Comparison of ENCODE assay signal across 10 mouse cellular contexts in genomic region chr17:26043249-26043636, GRCm38 (mm10). TPM values are rescaled to one million over a fixed set of nuclear protein-coding genes. Genes with fewer than 3 reads are reported as not detected.
DNase-seq lines count a peak whose midpoint lies in the region; ATAC-seq lines count a peak whose summit lies in the region.
"Had no signal": no experiment of that assay in that cellular context is flagged by ENCODE, and none has a peak within 500 bp of the region (broad histone marks: within the 10 kb centered on the region; RNA-seq: fewer than 3 reads in every experiment).

No protein-coding gene starts in this region.

- H3K9ac ChIP-seq in forebrain, embryonic 16.5 days (replicated peaks; ENCODE audit: low read depth, low read length) = peak overlapping the region; percentile 37
- peak overlapping the region; percentile 25 for H3K9ac ChIP-seq in midbrain, embryonic 14.5 days (replicated peaks; ENCODE audit: low read length)

- WGBS in forebrain, embryonic 16.5 days = 23% methylated on average over 5 of the region's 5 CpGs
- WGBS in midbrain, embryonic 14.5 days = 68% methylated on average over 5 of the region's 5 CpGs

- H3K4me2 ChIP-seq in forebrain, embryonic 16.5 days (ENCODE audit: low read length) = peak overlapping the region; percentile 28
- H3K4me2 ChIP-seq in midbrain, embryonic 14.5 days (ENCODE audit: low read length) = no peak overlapping the region

- H3K4me3 ChIP-seq in forebrain, embryonic 16.5 days (replicated peaks; ENCODE audit: low read length) = no peak overlapping the region
- no peak overlapping the region for H3K4me3 ChIP-seq in midbrain, embryonic 14.5 days (replicated peaks; ENCODE audit: low read depth, low read length)
- H3K4me3 ChIP-seq: myocyte had no signal

- intact Hi-C loops in heart, postnatal 25 days (cut with DNase I) = no loop called here

- peak overlapping the region; percentile 87 for H3K27ac ChIP-seq in forebrain, embryonic 16.5 days (ENCODE audit: low read length)
- H3K27ac ChIP-seq in midbrain, embryonic 14.5 days (replicated peaks; ENCODE audit: low read depth, low read length) = peak overlapping the region; percentile 81

- ATAC-seq in forebrain, embryonic 16.5 days = peak; percentile 82
- ATAC-seq in midbrain, embryonic 14.5 days (ENCODE audit: low FRiP score, low TSS enrichment) = no peak; the same call in 1 of the 2 replicates

- no peaks in the 10 kb centered on the region for H3K27me3 ChIP-seq in forebrain, embryonic 16.5 days (replicated peaks; ENCODE audit: control insufficient read depth, insufficient read depth, low read length)
- no peaks in the 10 kb centered on the region for H3K27me3 ChIP-seq in midbrain, embryonic 14.5 days (ENCODE audit: control insufficient read depth, insufficient read depth, low read length)

- no peaks in the 10 kb centered on the region for H3K36me3 ChIP-seq in forebrain, embryonic 16.5 days (ENCODE audit: control insufficient read depth, insufficient read depth)
- no peaks in the 10 kb centered on the region for H3K36me3 ChIP-seq in midbrain, embryonic 14.5 days (ENCODE audit: control insufficient read depth, insufficient read depth, low read length)

- no peaks in the 10 kb centered on the region for H3K9me3 ChIP-seq in forebrain, embryonic 16.5 days (ENCODE audit: control insufficient read depth, low read length)
- no peaks in the 10 kb centered on the region for H3K9me3 ChIP-seq in midbrain, embryonic 14.5 days (ENCODE audit: control insufficient read depth, low read length)
- H3K9me3 ChIP-seq: G1E had no signal

- peak; percentile 72 for DNase-seq in urinary bladder, postnatal 14 days (ENCODE audit: low spot score)
- no peak for DNase-seq in urinary bladder, postnatal 25 days (ENCODE audit: low spot score)
- DNase-seq in heart, postnatal 25 days (ENCODE audit: low spot score) = peak; percentile 24
- peak; percentile 54 to 76 for DNase-seq in layer of hippocampus, postnatal 25 days (ENCODE audit: extremely low spot score in 1 of 2, low spot score in 1 of 2)
- peak; percentile 77 for DNase-seq in midbrain, embryonic 14.5 days
- peak; percentile 78 for DNase-seq in testis, postnatal 14 days (ENCODE audit: low spot score)
- no peak for DNase-seq in yolk sac, embryonic 10.5 days (ENCODE audit: low spot score)

- H3K4me1 ChIP-seq in forebrain, embryonic 16.5 days (replicated peaks; ENCODE audit: control insufficient read depth, insufficient read depth, low read length) = peaks cover 43% of the 10 kb centered on the region
- peaks cover 10% of the 10 kb centered on the region for H3K4me1 ChIP-seq in midbrain, embryonic 14.5 days (ENCODE audit: control insufficient read depth, insufficient read depth, low read length)

RNA-seq across cellular contexts. Expression of gene Rab11fip3, which starts 26.1 kb away (rescaled TPM):
- 34.6 and 39.9 TPM in 2 replicates for polyA plus RNA-seq in forebrain, embryonic 16.5 days (2015; fragmentation: Nextera tagmentation; extraction: Ambion mirVana)
- total RNA-seq in heart, postnatal 25 days (2021) = 10 to 100 TPM; 28.0 to 30.2 TPM
- total RNA-seq in layer of hippocampus, postnatal 25 days (2021) = 100 to 1,000 TPM in 1 of 2 experiments, 10 to 100 TPM in 1; 97.3 to 104 TPM
- 27.4 and 28.6 TPM in 2 replicates for polyA plus RNA-seq in midbrain, embryonic 14.5 days (2014; fragmentation: Nextera tagmentation; extraction: Ambion mirVana)

RNA-seq across cellular contexts. Expression of gene Decr2, which starts 46.9 kb away (rescaled TPM):
- 30.3 and 33.0 TPM in 2 replicates for polyA plus RNA-seq in forebrain, embryonic 16.5 days (2015; fragmentation: Nextera tagmentation; extraction: Ambion mirVana)
- total RNA-seq in heart, postnatal 25 days (2021) = 10 to 100 TPM; 11.0 to 11.7 TPM
- total RNA-seq in layer of hippocampus, postnatal 25 days (2021) = 10 to 100 TPM; 27.2 to 28.2 TPM
- polyA plus RNA-seq in midbrain, embryonic 14.5 days (2014; fragmentation: Nextera tagmentation; extraction: Ambion mirVana) = 21.0 and 21.5 TPM in 2 replicates

RNA-seq across cellular contexts. Expression of gene Nme4, which starts 52.2 kb away (rescaled TPM):
- 27.4 and 35.3 TPM in 2 replicates for polyA plus RNA-seq in forebrain, embryonic 16.5 days (2015; fragmentation: Nextera tagmentation; extraction: Ambion mirVana)
- 1 to 10 TPM; 3.2 to 3.6 TPM for total RNA-seq in heart, postnatal 25 days (2021)
- 1 to 10 TPM; 4.1 TPM for total RNA-seq in layer of hippocampus, postnatal 25 days (2021)
- polyA plus RNA-seq in midbrain, embryonic 14.5 days (2014; fragmentation: Nextera tagmentation; extraction: Ambion mirVana) = 17.5 and 23.7 TPM in 2 replicates

RNA-seq across cellular contexts. Expression of gene Capn15, which starts 57.6 kb away (rescaled TPM):
- polyA plus RNA-seq in forebrain, embryonic 16.5 days (2015; fragmentation: Nextera tagmentation; extraction: Ambion mirVana) = 16.5 and 23.3 TPM in 2 replicates
- 1 to 10 TPM; 7.1 to 7.8 TPM for total RNA-seq in heart, postnatal 25 days (2021)
- total RNA-seq in layer of hippocampus, postnatal 25 days (2021) = 10 to 100 TPM; 48.7 to 55.2 TPM
- 21.1 and 25.7 TPM in 2 replicates for polyA plus RNA-seq in midbrain, embryonic 14.5 days (2014; fragmentation: Nextera tagmentation; extraction: Ambion mirVana)

Comparison
In these comparisons a context has a peak if more than half of its experiments do, and no peak if none do; other contexts are left out.
1. DNase-seq: peak in urinary bladder, postnatal 14 days (single experiment), heart, postnatal 25 days (single experiment), layer of hippocampus, postnatal 25 days (2 of 2), midbrain, embryonic 14.5 days (single experiment) and testis, postnatal 14 days (single experiment); none in urinary bladder, postnatal 25 days (single experiment) and yolk sac, embryonic 10.5 days (single experiment).